Mouse (Mus musculus) erythroblast, embryonic 14.5 days (primary cell): ENCODE data around the gene Spi1. TPM values are rescaled to one million over a fixed set of nuclear protein-coding genes. Genes with fewer than 3 reads are reported as not detected.

ENCODE experiments used
- H3K27me3 ChIP-seq: 2 replicates; pipeline ENCODE4 v1.6.1; 2012; ENCODE audit warnings: inconsistent platforms; ENCODE audit not compliant: control insufficient read depth
- H3K36me3 ChIP-seq: 2 replicates; pipeline ENCODE4 v1.6.1; 2012; ENCODE audit warnings: mild to moderate bottlenecking, inconsistent platforms; ENCODE audit not compliant: control insufficient read depth
- H3K4me1 ChIP-seq: 2 replicates; pipeline ENCODE4 v1.6.1; 2012; ENCODE audit warnings: inconsistent platforms; ENCODE audit not compliant: control insufficient read depth
- H3K4me3 ChIP-seq: replicated peaks from 2 replicates; pipeline ENCODE3; 2012; ENCODE audit warnings: moderate library complexity, mild to moderate bottlenecking, inconsistent platforms
- H3K9me3 ChIP-seq: 2 replicates; pipeline ENCODE4 v1.6.1; 2012; ENCODE audit warnings: low read length, inconsistent platforms, mixed read lengths; ENCODE audit not compliant: control insufficient read depth
- GATA1 ChIP-seq: IDR thresholded peaks from 2 replicates; pipeline ENCODE4 v1.6.1; 2012; ENCODE audit warnings: low read length, inconsistent platforms, mixed read lengths
- TAL1 ChIP-seq: IDR thresholded peaks from 3 replicates; pipeline ENCODE4 v1.6.1; 2012; ENCODE audit warnings: low read length, inconsistent platforms, mixed read lengths
- polyA plus RNA-seq: library from polyadenylated mRNA; stranded (reverse); fragments of >175 nt; gene quantifications from 2 replicates; pipeline ENCODE4 v1.2.3, GENCODE M21; 2012

Gene Spi1
- polyA plus RNA-seq, 1 experiment = 0.76 TPM

- TF ChIP-seq TAL1 = no peak
- TF ChIP-seq GATA1 = no peak
- Histone ChIP-seq H3K27me3 (peaks cover 21% of the 10 kb centered on the region), H3K9me3 (no peaks in the 10 kb centered on the region), H3K4me3 (no peak overlapping the region), H3K4me1 (peaks cover 14% of the 10 kb centered on the region), H3K36me3 (no peaks in the 10 kb centered on the region)
Measured at GRCm38 (mm10) chr2:91077957-91078313, 4.3 kb upstream of the Spi1 start.

DNA sequence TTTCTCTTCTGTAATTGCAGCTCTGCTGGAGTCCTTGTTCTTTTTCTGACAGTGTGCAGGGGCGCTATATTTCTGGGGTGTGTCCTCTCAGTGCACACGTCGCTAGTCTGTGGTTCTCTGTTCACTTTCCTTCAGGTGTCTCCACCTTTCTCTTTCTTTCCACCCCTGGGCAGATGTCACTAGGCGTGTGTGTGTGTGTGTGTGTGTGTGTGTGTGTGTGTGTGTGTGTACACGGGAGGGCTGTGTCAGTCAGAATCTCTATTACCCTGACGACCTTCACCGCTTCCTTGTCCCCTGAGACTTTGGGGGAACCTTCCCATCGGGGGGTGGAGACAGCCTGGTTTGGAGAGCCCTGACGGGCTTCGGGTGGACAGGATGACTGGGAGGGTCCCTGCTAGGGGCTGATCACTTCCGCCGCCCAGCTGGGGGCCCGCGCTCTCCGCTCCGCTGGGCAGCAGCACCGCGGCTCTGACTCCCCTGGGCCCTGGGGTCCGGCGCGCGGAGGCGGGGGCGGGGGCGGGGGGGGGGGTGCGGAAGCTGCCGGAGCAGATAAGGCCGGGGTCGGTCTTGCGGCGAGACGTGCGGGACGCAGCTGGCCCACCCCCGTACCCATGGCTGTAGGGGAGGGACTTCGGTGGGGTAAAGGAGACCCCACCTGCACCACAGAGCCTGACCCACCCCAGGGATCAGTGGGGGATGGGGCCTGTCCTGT is 3.7 kb upstream of the Spi1 start:
- TF ChIP-seq GATA1 = no peak
- TF ChIP-seq TAL1 = no peak
- Histone ChIP-seq H3K9me3 (no peaks in the 10 kb centered on the region), H3K4me1 (peaks cover 16% of the 10 kb centered on the region), H3K27me3 (peaks cover 21% of the 10 kb centered on the region), H3K4me3 (peak overlapping the region; percentile 48), H3K36me3 (no peaks in the 10 kb centered on the region)

GRCm38 (mm10) chr2:91079026-91079384 is 3.2 kb upstream of the Spi1 start:
- H3K4me3 ChIP-seq = peak overlapping the region; percentile 48
- no peaks in the 10 kb centered on the region for H3K36me3 ChIP-seq
- no peak for TF ChIP-seq GATA1
- TF ChIP-seq TAL1 = no peak
- H3K4me1 ChIP-seq = peaks cover 16% of the 10 kb centered on the region
- peaks cover 21% of the 10 kb centered on the region for H3K27me3 ChIP-seq
- H3K9me3 ChIP-seq = no peaks in the 10 kb centered on the region

- Histone ChIP-seq H3K4me1 (peaks cover 16% of the 10 kb centered on the region), H3K36me3 (no peaks in the 10 kb centered on the region)
- TF ChIP-seq TAL1 = no peak
- no peak for TF ChIP-seq GATA1
Measured at GRCm38 (mm10) chr2:91080784-91081513, 1.2 kb upstream of the Spi1 start.

GRCm38 (mm10) chr2:91082844-91083243 is 654 bp downstream of the Spi1 start:
- TF ChIP-seq TAL1 (no peak), GATA1 (no peak)
- Histone ChIP-seq H3K9me3 (no peaks in the 10 kb centered on the region), H3K4me3 (no peak overlapping the region), H3K36me3 (no peaks in the 10 kb centered on the region), H3K27me3 (peaks cover 14% of the 10 kb centered on the region), H3K4me1 (peaks cover 16% of the 10 kb centered on the region)

More at GRCm38 (mm10) chr2:91080784-91081513, 1.2 kb upstream of the Spi1 start:
- H3K9me3 ChIP-seq = no peaks in the 10 kb centered on the region
- peaks cover 21% of the 10 kb centered on the region for H3K27me3 ChIP-seq
- no peak overlapping the region for H3K4me3 ChIP-seq

- H3K27me3 ChIP-seq = peaks cover 8% of the 10 kb centered on the region
- TF ChIP-seq TAL1 (no peak), GATA1 (no peak)
- H3K4me3 ChIP-seq = no peak overlapping the region
- H3K4me1 ChIP-seq = peaks cover 15% of the 10 kb centered on the region
- no peaks in the 10 kb centered on the region for H3K9me3 ChIP-seq
- H3K36me3 ChIP-seq = no peaks in the 10 kb centered on the region
Measured at GRCm38 (mm10) chr2:91083366-91083940, 1.3 kb downstream of the Spi1 start.

GRCm38 (mm10) chr2:91084179-91084820 is 2.1 kb downstream of the Spi1 start:
- no peaks in the 10 kb centered on the region for H3K9me3 ChIP-seq
- no peaks in the 10 kb centered on the region for H3K36me3 ChIP-seq
- peaks cover under 1% of the 10 kb centered on the region; the same call in 1 of the 2 replicates for H3K27me3 ChIP-seq
- H3K4me3 ChIP-seq = no peak overlapping the region
- peaks cover 18% of the 10 kb centered on the region for H3K4me1 ChIP-seq
- TF ChIP-seq TAL1 = no peak
- no peak for TF ChIP-seq GATA1

DNA sequence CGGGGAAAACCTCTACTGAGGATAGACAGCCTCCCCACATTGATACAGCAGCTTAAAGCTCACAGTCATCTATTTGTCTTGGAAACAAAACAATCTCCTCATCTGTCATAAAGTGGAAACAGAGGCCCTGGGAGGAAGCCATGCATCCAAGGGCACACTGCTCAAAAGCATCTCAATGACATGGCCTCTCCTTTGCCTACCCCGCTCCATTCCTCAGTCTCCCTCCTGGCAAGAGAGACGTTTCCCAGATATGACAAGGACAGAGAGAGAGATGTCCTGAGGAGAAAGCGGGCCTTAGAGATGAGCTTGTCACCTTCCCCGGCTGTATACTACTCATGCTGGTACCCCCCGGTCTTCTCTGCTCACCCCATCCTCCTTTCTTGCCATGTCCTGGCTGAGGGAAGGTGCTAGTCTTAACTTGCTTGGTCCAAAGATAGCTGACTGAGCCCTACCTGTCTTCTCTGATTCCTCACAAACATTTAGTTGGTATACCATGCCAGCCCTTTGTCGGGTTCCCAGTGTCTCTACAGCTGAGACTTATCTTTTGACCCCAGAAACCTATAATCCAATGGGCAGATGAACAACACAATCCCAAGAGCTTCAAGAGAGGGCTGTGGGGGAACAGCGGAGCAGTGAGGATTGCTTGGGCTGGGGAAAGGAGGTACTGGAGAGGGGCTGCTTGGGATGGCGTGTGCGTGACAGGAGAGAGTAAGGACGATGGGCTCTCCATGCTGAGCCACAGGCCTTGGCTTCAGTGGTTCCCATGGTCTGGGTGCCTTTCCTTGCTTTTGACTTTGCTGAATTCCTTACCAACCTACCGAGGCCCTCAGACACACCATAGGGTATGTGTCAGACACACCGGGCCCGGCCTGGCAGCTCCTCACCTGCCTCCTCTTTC is 3.6 kb downstream of the Spi1 start:
- Histone ChIP-seq H3K4me3 (no peak overlapping the region), H3K9me3 (no peaks in the 10 kb centered on the region), H3K36me3 (no peaks in the 10 kb centered on the region), H3K27me3 (no peaks in the 10 kb centered on the region), H3K4me1 (peaks cover 19% of the 10 kb centered on the region)
- no peak for TF ChIP-seq TAL1
- TF ChIP-seq GATA1 = no peak
